Mouse (Mus musculus) E14TG2a.4 (cell line): ENCODE results near the gene Timm8b.

Source experiments
- H3K27me3 ChIP-seq: 2 replicates; pipeline ENCODE4 v1.6.1; 2014; ENCODE audit warnings: low read length, control low read depth; ENCODE audit not compliant: insufficient read depth
- H3K36me3 ChIP-seq: 2 replicates; pipeline ENCODE4 v1.6.1; 2014; ENCODE audit warnings: low read length, control low read depth; ENCODE audit not compliant: insufficient read depth
- H3K4me1 ChIP-seq: replicated peaks from 2 replicates; pipeline ENCODE4 v1.6.1; 2014; ENCODE audit warnings: low read depth, low read length, control low read depth
- H3K4me3 ChIP-seq: replicated peaks from 2 replicates; pipeline ENCODE4 v1.5.1; 2014; ENCODE audit warnings: mild to moderate bottlenecking, low read length
- H3K9me3 ChIP-seq: 2 replicates; pipeline ENCODE4 v1.6.1; 2014; ENCODE audit warnings: low read length, control low read depth
- CTCF ChIP-seq: conservative IDR thresholded peaks from 2 replicates; pipeline ENCODE4 v1.5.1; 2014; ENCODE audit warnings: low read length
- NANOG ChIP-seq: IDR thresholded peaks from 2 replicates; pipeline ENCODE4 v1.6.1; 2014; ENCODE audit warnings: borderline replicate concordance, low read length, mixed read lengths
- POU5F1 ChIP-seq: IDR thresholded peaks from 2 replicates; pipeline ENCODE4 v1.6.1; 2014; ENCODE audit warnings: low read length, borderline replicate concordance

Gene Timm8b

GRCm38 (mm10) chr9:50593544-50593943, 10.2 kb upstream of the Timm8b start:
- Histone ChIP-seq H3K27me3 (peaks cover 3% of the 10 kb centered on the region; the same call in 1 of the 2 replicates), H3K4me1 (peaks cover 7% of the 10 kb centered on the region; the same call in 1 of the 2 replicates), H3K4me3 (no peak overlapping the region), H3K36me3 (peaks cover 36% of the 10 kb centered on the region), H3K9me3 (no peaks in the 10 kb centered on the region)
- TF ChIP-seq NANOG (no peak), CTCF (peak; percentile 76), POU5F1 (no peak)

- peaks cover 11% of the 10 kb centered on the region; the same call in 1 of the 2 replicates for H3K4me1 ChIP-seq
These were observed 8.8 kb upstream of the Timm8b start for GRCm38 (mm10) chr9:50594794-50595417.

GRCm38 (mm10) chr9:50596973-50597372, 6.7 kb upstream of the Timm8b start:
- H3K4me1 ChIP-seq = peaks cover 29% of the 10 kb centered on the region
- no peaks in the 10 kb centered on the region for H3K9me3 ChIP-seq
- no peak overlapping the region for H3K4me3 ChIP-seq
- peaks cover 68% of the 10 kb centered on the region for H3K36me3 ChIP-seq
- H3K27me3 ChIP-seq = no peaks in the 10 kb centered on the region
- TF ChIP-seq NANOG (no peak), POU5F1 (no peak), CTCF (no peak)

More at GRCm38 (mm10) chr9:50594794-50595417, 8.8 kb upstream of the Timm8b start:
- Histone ChIP-seq H3K36me3 (peaks cover 49% of the 10 kb centered on the region), H3K4me3 (no peak overlapping the region), H3K27me3 (peaks cover 3% of the 10 kb centered on the region; the same call in 1 of the 2 replicates), H3K9me3 (no peaks in the 10 kb centered on the region)
- TF ChIP-seq CTCF (no peak), POU5F1 (no peak), NANOG (no peak)

- Histone ChIP-seq H3K27me3 (no peaks in the 10 kb centered on the region), H3K36me3 (peaks cover 69% of the 10 kb centered on the region), H3K4me3 (peak overlapping the region; percentile 96; the same call in 1 of the 2 replicates), H3K4me1 (peaks cover 46% of the 10 kb centered on the region), H3K9me3 (no peaks in the 10 kb centered on the region)
- no peak for TF ChIP-seq CTCF
- no peak for TF ChIP-seq POU5F1
- no peak for TF ChIP-seq NANOG
These were observed 2.2 kb upstream of the Timm8b start for GRCm38 (mm10) chr9:50601536-50601935.

GRCm38 (mm10) chr9:50602055-50602845, 1.5 kb upstream of the Timm8b start:
- Histone ChIP-seq H3K36me3 (peaks cover 69% of the 10 kb centered on the region), H3K9me3 (no peaks in the 10 kb centered on the region), H3K4me3 (peak overlapping the region; percentile 96), H3K27me3 (no peaks in the 10 kb centered on the region), H3K4me1 (peaks cover 46% of the 10 kb centered on the region)
- TF ChIP-seq POU5F1 (no peak), NANOG (no peak), CTCF (no peak)

- peaks cover 42% of the 10 kb centered on the region for H3K4me1 ChIP-seq
- TF ChIP-seq CTCF (no peak), NANOG (no peak), POU5F1 (no peak)
- no peaks in the 10 kb centered on the region for H3K9me3 ChIP-seq
- peaks cover 69% of the 10 kb centered on the region for H3K36me3 ChIP-seq
- peak overlapping the region; percentile 96 for H3K4me3 ChIP-seq
- H3K27me3 ChIP-seq = no peaks in the 10 kb centered on the region
These were observed 251 bp downstream of the Timm8b start for GRCm38 (mm10) chr9:50603998-50604324.

GRCm38 (mm10) chr9:50604338-50604737, 628 bp downstream of the Timm8b start:
- H3K4me1 ChIP-seq = peaks cover 42% of the 10 kb centered on the region
- H3K9me3 ChIP-seq = no peaks in the 10 kb centered on the region
- H3K4me3 ChIP-seq = peak overlapping the region; percentile 96
- no peaks in the 10 kb centered on the region for H3K27me3 ChIP-seq
- peaks cover 69% of the 10 kb centered on the region for H3K36me3 ChIP-seq
- TF ChIP-seq NANOG = no peak
- TF ChIP-seq CTCF = no peak
- no peak for TF ChIP-seq POU5F1

- Histone ChIP-seq H3K36me3 (peaks cover 81% of the 10 kb centered on the region), H3K4me3 (no peak overlapping the region), H3K9me3 (no peaks in the 10 kb centered on the region), H3K4me1 (peaks cover 16% of the 10 kb centered on the region), H3K27me3 (no peaks in the 10 kb centered on the region)
- TF ChIP-seq POU5F1 = no peak
- TF ChIP-seq NANOG = no peak
- TF ChIP-seq CTCF = no peak
These were observed 8.4 kb downstream of the Timm8b start for GRCm38 (mm10) chr9:50612115-50612514.
